Mouse (Mus musculus) MEL (cell line): ENCODE measurements around the gene Rubcn. TPM values are rescaled to one million over a fixed set of nuclear protein-coding genes. Genes with fewer than 3 reads are reported as not detected.

Experiments
- DNase-seq: peaks from one replicate; pipeline ENCODE4 v3.0.0; 2011; ENCODE audit warnings: low read depth, low spot score
- H3K27ac ChIP-seq: 2 replicates; pipeline ENCODE4 v1.5.1; 2012; ENCODE audit warnings: low read depth, mild to moderate bottlenecking, control low read depth, low read length, moderate library complexity; ENCODE audit not compliant: control insufficient read depth
- H3K27me3 ChIP-seq, 2 experiments: fragments of 150-350 bp in 1 of 2; sonication (generic) in 1 of 2; 2 replicates each; pipeline ENCODE4 v1.6.1; 2012; ENCODE audit warnings: low read length in 2 of 2, mild to moderate bottlenecking in 2 of 2, improper control_type of control experiment in 1 of 2, moderate library complexity in 1 of 2; ENCODE audit not compliant: insufficient read depth in 2 of 2, control insufficient read depth in 1 of 2
- H3K36me3 ChIP-seq, 2 experiments: 2 replicates each; pipeline ENCODE4 v1.6.1; 2012 to 2014; ENCODE audit warnings: low read length in 2 of 2, improper control_type of control experiment in 1 of 2, inconsistent platforms in 1 of 2, mild to moderate bottlenecking in 1 of 2; ENCODE audit not compliant: insufficient read depth in 2 of 2, control insufficient read depth in 1 of 2
- H3K4me1 ChIP-seq, 2 experiments: fragments of 150-350 bp in 1 of 2; sonication (generic) in 1 of 2; 2 replicates each; pipeline ENCODE4 v1.6.1; 2012; ENCODE audit warnings: low read length in 2 of 2, improper control_type of control experiment in 1 of 2, mild to moderate bottlenecking in 1 of 2; ENCODE audit not compliant: insufficient read depth in 2 of 2, control insufficient read depth in 1 of 2
- H3K4me3 ChIP-seq, 2 experiments: fragments of 150-350 bp in 1 of 2; sonication (generic) in 1 of 2; 2 replicates each; pipeline ENCODE4 v1.5.1; 2012; ENCODE audit warnings: low read depth in 2 of 2, low read length in 2 of 2, mild to moderate bottlenecking in 2 of 2, moderate library complexity in 2 of 2, control low read depth in 1 of 2, improper control_type of control experiment in 1 of 2; ENCODE audit not compliant: control insufficient read depth in 1 of 2, insufficient read depth in 1 of 2
- H3K79me2 ChIP-seq: 2 replicates; pipeline ENCODE4 v1.6.1; 2012; ENCODE audit warnings: mild to moderate bottlenecking, low read length, moderate library complexity; ENCODE audit not compliant: control insufficient read depth, poor library complexity, insufficient read depth
- H3K9ac ChIP-seq: 2 replicates; pipeline ENCODE4 v1.6.1; 2012; ENCODE audit warnings: low read depth, mild to moderate bottlenecking, control low read depth, low read length, moderate library complexity; ENCODE audit not compliant: control insufficient read depth, poor library complexity, severe bottlenecking
- H3K9me3 ChIP-seq: fragments of 150-350 bp; sonication (generic); replicated peaks from 2 replicates; pipeline ENCODE4 v1.6.1; 2012; ENCODE audit warnings: mild to moderate bottlenecking, low read length, improper control_type of control experiment, moderate library complexity; ENCODE audit not compliant: insufficient read depth
- CHD1 ChIP-seq: IDR thresholded peaks from 2 replicates; pipeline ENCODE4 v1.6.1; 2012; ENCODE audit warnings: low read depth, mild to moderate bottlenecking, inconsistent platforms, low read length, improper control_type of control experiment
- E2F4 ChIP-seq: IDR thresholded peaks from 2 replicates; pipeline ENCODE4 v1.6.1; 2011; ENCODE audit warnings: low read depth, low read length, improper control_type of control experiment, borderline replicate concordance
- ELF1 ChIP-seq: IDR thresholded peaks from 2 replicates; pipeline ENCODE4 v1.6.1; 2014; ENCODE audit warnings: low read depth, mild to moderate bottlenecking, inconsistent platforms, low read length, improper control_type of control experiment, moderate library complexity
- EP300 ChIP-seq, 2 experiments: IDR thresholded peaks; 2 replicates each; pipeline ENCODE4 v1.6.1; 2011; ENCODE audit warnings: improper control_type of control experiment in 2 of 2, low read length in 2 of 2, low read depth in 1 of 2, mild to moderate bottlenecking in 1 of 2
- MAX ChIP-seq: IDR thresholded peaks from 2 replicates; pipeline ENCODE4 v1.6.1; 2011; ENCODE audit warnings: low read length, improper control_type of control experiment
- MAZ ChIP-seq: IDR thresholded peaks from 2 replicates; pipeline ENCODE4 v1.6.1; 2012; ENCODE audit warnings: low read depth, mild to moderate bottlenecking, inconsistent platforms, low read length, improper control_type of control experiment
- MEF2A ChIP-seq: IDR thresholded peaks from 2 replicates; pipeline ENCODE4 v1.6.1; 2014; ENCODE audit warnings: low read depth, mild to moderate bottlenecking, inconsistent platforms, low read length, improper control_type of control experiment; ENCODE audit not compliant: poor library complexity, insufficient replicate concordance, severe bottlenecking; ENCODE audit errors: extremely low read depth
- NELFE ChIP-seq: IDR thresholded peaks from 2 replicates; pipeline ENCODE4 v1.6.1; 2011; ENCODE audit warnings: low read depth, low read length, improper control_type of control experiment
- POLR2AphosphoS2 ChIP-seq: IDR thresholded peaks from 2 replicates; pipeline ENCODE4 v1.6.1; 2011; ENCODE audit warnings: low read length, improper control_type of control experiment
- POLR2AphosphoS5 ChIP-seq: IDR thresholded peaks from 2 replicates; pipeline ENCODE4 v1.6.1; 2012; ENCODE audit warnings: low read depth, borderline replicate concordance, mild to moderate bottlenecking, inconsistent platforms, low read length, moderate library complexity, mixed read lengths
- RCOR1 ChIP-seq: IDR thresholded peaks from 2 replicates; pipeline ENCODE4 v1.6.1; 2012; ENCODE audit warnings: low read depth, mild to moderate bottlenecking, inconsistent platforms, low read length, improper control_type of control experiment
- SIN3A ChIP-seq: IDR thresholded peaks from 2 replicates; pipeline ENCODE4 v1.6.1; 2012; ENCODE audit warnings: low read length, improper control_type of control experiment, inconsistent platforms
- SMC3 ChIP-seq: IDR thresholded peaks from 2 replicates; pipeline ENCODE4 v1.6.1; 2011; ENCODE audit warnings: low read depth, low read length, improper control_type of control experiment
- TBP ChIP-seq: IDR thresholded peaks from 2 replicates; pipeline ENCODE4 v1.8.0; 2011; ENCODE audit warnings: low read depth, low read length, improper control_type of control experiment
- TCF12 ChIP-seq: IDR thresholded peaks from 2 replicates; pipeline ENCODE4 v1.6.1; 2014; ENCODE audit warnings: low read depth, mild to moderate bottlenecking, inconsistent platforms, low read length, improper control_type of control experiment, moderate library complexity
- ZMIZ1 ChIP-seq: IDR thresholded peaks from 2 replicates; pipeline ENCODE4 v1.6.1; 2012; ENCODE audit warnings: low read depth, mild to moderate bottlenecking, inconsistent platforms, low read length, improper control_type of control experiment, moderate library complexity
- polyA plus RNA-seq, 2 experiments: library from polyadenylated mRNA; stranded (reverse) in 1 of 2; unstranded in 1 of 2; fragments of >175 nt in 1 of 2; fragments of >200 nt in 1 of 2; gene quantifications; 2 replicates each; pipeline versions ENCODE4 v1.2.1 to v1.2.4; 2012; ENCODE audit warnings: low replicate concordance in 2 of 2, low read depth in 1 of 2; ENCODE audit not compliant: insufficient read length in 2 of 2, insufficient read depth in 1 of 2, missing spikeins in 1 of 2
- total RNA-seq: library from RNA; depleted of rRNA; stranded (reverse); fragments of 300-350 nt; gene quantifications from 2 replicates; pipeline ENCODE4 v1.2.3, GENCODE M21; 2012

Gene Rubcn
- total and polyA plus RNA-seq, 3 experiments = 10.2 to 14.6 TPM; not detected in 1

DNA sequence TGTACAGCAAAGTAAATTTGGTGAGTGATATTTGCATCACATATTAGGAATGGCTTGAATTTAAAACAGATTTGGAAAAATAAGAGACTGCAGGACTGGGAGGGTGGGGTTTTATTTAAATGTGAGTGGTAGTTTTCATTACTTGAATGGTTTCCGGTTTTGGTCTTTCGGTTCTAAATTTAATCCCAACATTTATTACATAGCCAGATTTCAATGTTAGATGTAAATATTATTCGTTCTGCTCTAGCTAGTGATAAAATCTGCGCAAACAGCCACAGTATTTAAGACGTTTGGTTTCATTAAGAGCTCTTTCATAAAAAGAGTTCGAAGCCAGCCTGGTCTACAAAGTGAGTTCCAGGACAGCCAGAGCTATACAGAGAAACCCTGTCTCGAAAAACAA is 35.6 kb upstream of the Rubcn start:
- Histone ChIP-seq H3K4me3 (peak overlapping the region; percentile 85 to 98), H3K27me3 (no peaks in the 10 kb centered on the region), H3K9me3 (no peaks in the 10 kb centered on the region), H3K79me2 (peaks cover 19% of the 10 kb centered on the region), H3K36me3 (peaks cover 0 to 28% of the 10 kb centered on the region in 2 experiments; a peak in 2 of 4 replicates), H3K4me1 (peaks cover 10 to 20% of the 10 kb centered on the region in 2 experiments), H3K9ac (peak overlapping the region; percentile 96), H3K27ac (no peak overlapping the region)
- TF ChIP-seq TBP (no peak), ELF1 (no peak), E2F4 (no peak), POLR2AphosphoS5 (no peak), ZMIZ1 (no peak), EP300 (IDR thresholded peaks at IDR 0.05; ENCODE audit: low read depth in 1 of 2, low read length in 2 of 2) (no peak), MAX (no peak), SIN3A (no peak), SMC3 (no peak), POLR2AphosphoS2 (no peak), MEF2A (no peak)
- DNase-seq = no peak

DNA sequence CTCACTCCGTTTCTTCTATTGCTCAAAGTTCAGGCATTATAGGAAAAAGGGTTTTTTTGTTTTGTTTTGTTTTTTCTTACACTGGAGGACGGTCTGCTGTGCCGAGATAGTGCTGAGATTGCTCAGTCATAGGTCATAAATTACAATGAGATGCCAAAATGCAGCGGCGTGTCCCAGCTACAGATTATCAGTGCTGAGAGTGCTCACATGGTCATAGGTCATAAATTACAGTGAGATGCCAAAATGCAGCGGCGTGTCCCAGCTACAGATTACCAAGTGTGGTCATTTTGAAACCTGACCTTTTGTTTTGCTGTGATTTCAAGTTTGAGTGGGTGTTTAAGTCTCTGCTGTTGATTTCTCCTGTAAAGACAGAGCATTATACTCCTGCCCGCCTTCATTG is 29.2 kb upstream of the Rubcn start:
- peaks cover 6 to 12% of the 10 kb centered on the region in 2 experiments for H3K36me3 ChIP-seq
- H3K27ac ChIP-seq = no peak overlapping the region
- TF ChIP-seq MAZ (no peak), SIN3A (no peak), RCOR1 (no peak), NELFE (no peak), CHD1 (no peak)
- H3K9ac ChIP-seq = no peak overlapping the region
- no peak overlapping the region for H3K4me3 ChIP-seq
- no peaks in the 10 kb centered on the region; a peak in 2 of 4 replicates for H3K4me1 ChIP-seq
- H3K9me3 ChIP-seq = no peaks in the 10 kb centered on the region
- no peaks in the 10 kb centered on the region for H3K27me3 ChIP-seq
- H3K79me2 ChIP-seq = no peaks in the 10 kb centered on the region
- DNase-seq = no peak

DNA sequence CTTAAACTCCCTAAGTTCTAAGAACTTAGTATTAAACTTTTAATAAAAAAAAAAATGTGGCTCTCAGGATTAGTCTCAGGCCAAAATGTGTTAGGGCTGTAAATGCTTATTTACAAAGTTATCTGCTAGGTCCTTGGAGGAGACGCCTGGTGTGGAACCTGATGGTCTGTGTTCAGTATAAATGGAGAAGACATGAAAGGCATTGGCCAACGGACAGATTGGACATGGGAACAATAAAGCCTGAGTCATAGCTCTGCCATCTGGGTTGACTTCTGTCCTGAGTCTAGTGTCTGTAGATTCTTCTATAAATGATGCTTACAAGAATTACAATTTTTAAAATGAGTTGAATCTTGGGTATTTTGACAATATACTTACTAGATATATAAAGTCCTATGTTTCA is 28.6 kb upstream of the Rubcn start:
- H3K4me3 ChIP-seq = no peak overlapping the region
- H3K79me2 ChIP-seq = no peaks in the 10 kb centered on the region
- no peaks in the 10 kb centered on the region; a peak in 1 of 4 replicates for H3K4me1 ChIP-seq
- H3K27ac ChIP-seq = no peak overlapping the region
- peaks cover under 1 to 12% of the 10 kb centered on the region in 2 experiments; a peak in 3 of 4 replicates for H3K36me3 ChIP-seq
- DNase-seq = no peak
- H3K9ac ChIP-seq = no peak overlapping the region
- no peak for TF ChIP-seq SIN3A
- no peak for TF ChIP-seq NELFE
- TF ChIP-seq E2F4 = no peak
- no peak for TF ChIP-seq POLR2AphosphoS2
- TF ChIP-seq EP300 (IDR thresholded peaks at IDR 0.05; ENCODE audit: low read depth in 1 of 2, low read length in 2 of 2) = no peak
- TF ChIP-seq RCOR1 = no peak
- no peak for TF ChIP-seq TCF12
- TF ChIP-seq, all 39 proteins: peak for 0
- Histone ChIP-seq H3K9me3 (no peaks in the 10 kb centered on the region), H3K27me3 (no peaks in the 10 kb centered on the region)
